Mouse (Mus musculus): ENCODE results near the gene Prss56.

Gene Prss56

DNA sequence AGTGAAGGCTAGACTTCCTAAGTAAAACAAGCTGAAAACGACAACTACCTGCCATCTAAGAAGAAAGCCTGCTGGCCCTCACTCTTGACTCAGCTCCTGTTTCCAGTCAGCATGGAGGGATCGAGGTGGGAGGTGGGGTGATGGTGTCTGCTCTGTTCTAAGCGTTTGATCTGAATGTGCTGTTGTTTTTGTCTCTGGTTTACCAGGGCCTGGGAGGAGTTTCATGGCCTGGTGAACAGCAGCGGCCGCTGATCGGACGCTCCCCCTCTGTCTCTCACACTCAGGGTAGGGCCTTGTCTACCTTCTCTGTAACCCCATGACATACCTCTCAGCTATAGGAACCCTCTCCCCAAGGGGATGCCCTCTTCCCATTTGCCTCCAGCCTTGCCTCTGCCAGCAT is 49.1 kb downstream of the Prss56 start:
- DNase-seq (ENCODE audit: low read depth), result no peak
